Mouse (Mus musculus): ENCODE measurements around the gene Dgkq.

Dgkq gene

DNA sequence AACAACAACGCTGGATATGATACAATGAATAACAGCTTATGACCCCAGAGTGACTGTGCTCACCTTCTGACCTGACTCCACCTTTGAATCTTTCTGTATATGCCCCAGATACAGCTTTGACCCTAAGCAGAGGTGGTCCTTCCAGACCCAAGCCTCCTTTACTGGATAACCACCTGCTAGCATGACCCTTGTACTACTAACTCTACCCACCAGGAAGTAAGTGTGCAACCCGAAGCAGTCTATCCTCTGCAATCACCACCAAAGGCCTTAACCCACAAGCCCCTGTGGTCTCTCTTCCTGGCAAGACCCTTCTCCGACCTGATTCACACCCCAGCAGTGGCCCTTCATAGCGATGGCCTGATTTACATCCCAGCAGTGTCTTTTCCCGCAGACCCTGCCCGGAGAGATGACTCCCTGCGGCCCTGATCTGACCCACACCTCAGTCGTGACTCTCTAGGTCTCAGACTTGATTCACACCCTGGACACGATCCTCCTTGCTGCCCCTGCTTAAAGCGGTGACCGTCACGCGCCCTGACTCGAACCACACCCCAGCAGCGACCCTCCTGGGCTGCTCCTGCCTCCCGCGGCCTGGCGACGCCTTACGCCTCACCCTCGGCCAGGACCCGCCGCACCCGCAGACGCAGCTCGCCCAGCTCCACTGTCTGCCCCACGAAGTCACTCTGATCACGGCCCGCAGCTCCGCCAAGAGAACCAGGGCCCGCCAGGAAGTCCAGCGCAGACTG is 40.4 kb downstream of the Dgkq start:
- no peak for TF ChIP-seq POU5F1 (IDR thresholded peaks at IDR 0.05; ENCODE audit: borderline replicate concordance, low read length)
- no peak for TF ChIP-seq NANOG (IDR thresholded peaks at IDR 0.05; ENCODE audit: borderline replicate concordance, low read length)
- TF ChIP-seq CTCF (conservative IDR thresholded peaks at IDR 0.05; ENCODE audit: low read length): no peak
- Histone ChIP-seq H3K9me3 (ENCODE audit: low read length) (no peaks in the 10 kb centered on the region), H3K27me3 (ENCODE audit: insufficient read depth, low read length) (no peaks in the 10 kb centered on the region), H3K4me1 (replicated peaks; ENCODE audit: low read depth, low read length) (peaks cover 25% of the 10 kb centered on the region), H3K4me3 (replicated peaks; ENCODE audit: low read length) (peak overlapping the region; percentile 92), H3K36me3 (ENCODE audit: insufficient read depth, low read length) (peaks cover 7% of the 10 kb centered on the region)

DNA sequence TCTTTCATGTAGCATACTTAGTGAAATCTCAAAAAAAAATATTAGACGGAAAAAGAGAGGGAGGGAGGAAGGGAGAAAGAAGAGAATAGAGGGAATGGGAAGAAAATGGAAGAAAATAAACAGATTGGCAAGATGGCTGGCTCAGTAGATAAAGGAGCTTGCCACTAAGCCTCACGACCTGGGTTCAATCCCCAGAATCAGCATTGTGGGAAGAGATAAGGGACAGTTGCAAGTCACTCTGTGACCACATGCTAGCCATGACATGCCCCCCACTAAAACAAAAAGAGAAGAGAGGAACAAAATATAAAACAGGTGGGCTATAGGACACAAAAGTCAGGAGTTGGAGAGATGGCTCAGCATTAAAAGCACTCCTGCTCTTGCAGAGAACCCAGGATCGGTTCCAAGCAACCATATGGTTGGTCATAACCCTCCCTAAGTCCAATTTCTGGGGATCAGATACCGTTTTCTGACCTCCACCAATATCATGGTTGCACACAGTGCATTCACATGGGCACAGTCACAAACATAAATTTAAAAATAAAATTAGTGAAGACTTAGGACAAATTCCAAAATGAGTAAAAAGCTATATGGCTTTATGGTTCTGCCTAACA is 43.3 kb downstream of the Dgkq start:
- Histone ChIP-seq H3K9me3 (ENCODE audit: low read length) (no peaks in the 10 kb centered on the region), H3K27me3 (ENCODE audit: insufficient read depth, low read length) (no peaks in the 10 kb centered on the region), H3K4me3 (replicated peaks; ENCODE audit: low read length) (no peak overlapping the region), H3K4me1 (replicated peaks; ENCODE audit: low read depth, low read length) (peaks cover 25% of the 10 kb centered on the region), H3K36me3 (ENCODE audit: insufficient read depth, low read length) (peaks cover 35% of the 10 kb centered on the region)
- TF ChIP-seq CTCF (conservative IDR thresholded peaks at IDR 0.05; ENCODE audit: low read length): no peak
- no peak for TF ChIP-seq POU5F1 (IDR thresholded peaks at IDR 0.05; ENCODE audit: borderline replicate concordance, low read length)
- TF ChIP-seq NANOG (IDR thresholded peaks at IDR 0.05; ENCODE audit: borderline replicate concordance, low read length): no peak

DNA sequence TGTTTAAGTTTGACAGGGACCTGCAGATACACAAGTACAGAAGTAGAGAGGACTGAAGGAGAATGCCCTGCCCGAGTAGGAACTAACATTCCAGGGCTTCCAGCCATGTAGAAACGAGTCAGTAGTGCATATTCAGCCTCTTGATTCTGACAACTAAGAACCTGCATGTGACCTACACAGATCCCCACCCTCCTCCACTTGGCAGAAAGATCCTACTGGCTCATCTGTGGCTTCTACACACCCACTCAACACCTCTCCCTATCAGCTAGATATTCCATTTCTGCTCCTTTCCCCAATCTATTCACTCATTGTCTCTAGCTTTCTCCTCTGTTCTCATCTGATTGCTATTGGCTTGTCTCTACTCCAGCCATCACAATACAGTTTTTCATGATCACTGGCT is 47.6 kb downstream of the Dgkq start:
- Histone ChIP-seq H3K36me3 (ENCODE audit: insufficient read depth, low read length) (peaks cover 63% of the 10 kb centered on the region), H3K4me3 (replicated peaks; ENCODE audit: low read length) (no peak overlapping the region), H3K9me3 (ENCODE audit: low read length) (no peaks in the 10 kb centered on the region), H3K27me3 (ENCODE audit: insufficient read depth, low read length) (no peaks in the 10 kb centered on the region), H3K4me1 (replicated peaks; ENCODE audit: low read depth, low read length) (no peaks in the 10 kb centered on the region)
- TF ChIP-seq NANOG (IDR thresholded peaks at IDR 0.05; ENCODE audit: borderline replicate concordance, low read length) (no peak), POU5F1 (IDR thresholded peaks at IDR 0.05; ENCODE audit: borderline replicate concordance, low read length) (no peak), CTCF (conservative IDR thresholded peaks at IDR 0.05; ENCODE audit: low read length) (no peak)

DNA sequence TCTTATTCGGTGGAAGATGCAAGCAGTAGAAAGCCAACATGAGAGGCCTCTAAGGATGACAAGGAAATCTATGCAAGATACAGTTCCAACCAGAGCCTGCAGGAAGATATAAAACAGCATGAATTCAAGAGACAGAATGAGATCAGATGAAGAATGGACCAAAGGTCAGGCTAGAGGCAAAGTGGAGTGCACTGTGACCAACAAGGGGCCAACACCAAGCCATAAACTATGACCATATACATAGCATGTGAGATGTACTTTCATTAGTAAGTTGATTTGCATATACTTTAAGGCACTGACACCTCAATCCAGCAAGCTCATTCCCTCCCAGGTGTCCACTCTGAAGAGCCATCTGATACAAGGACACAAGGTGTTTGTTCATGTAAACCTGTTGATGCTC is 59.0 kb downstream of the Dgkq start:
- Histone ChIP-seq H3K36me3 (ENCODE audit: insufficient read depth, low read length) (peaks cover 96% of the 10 kb centered on the region), H3K4me3 (replicated peaks; ENCODE audit: low read length) (no peak overlapping the region), H3K27me3 (ENCODE audit: insufficient read depth, low read length) (no peaks in the 10 kb centered on the region), H3K4me1 (replicated peaks; ENCODE audit: low read depth, low read length) (no peaks in the 10 kb centered on the region), H3K9me3 (ENCODE audit: low read length) (no peaks in the 10 kb centered on the region)
- TF ChIP-seq POU5F1 (IDR thresholded peaks at IDR 0.05; ENCODE audit: borderline replicate concordance, low read length) (no peak), CTCF (conservative IDR thresholded peaks at IDR 0.05; ENCODE audit: low read length) (no peak), NANOG (IDR thresholded peaks at IDR 0.05; ENCODE audit: borderline replicate concordance, low read length) (no peak)

DNA sequence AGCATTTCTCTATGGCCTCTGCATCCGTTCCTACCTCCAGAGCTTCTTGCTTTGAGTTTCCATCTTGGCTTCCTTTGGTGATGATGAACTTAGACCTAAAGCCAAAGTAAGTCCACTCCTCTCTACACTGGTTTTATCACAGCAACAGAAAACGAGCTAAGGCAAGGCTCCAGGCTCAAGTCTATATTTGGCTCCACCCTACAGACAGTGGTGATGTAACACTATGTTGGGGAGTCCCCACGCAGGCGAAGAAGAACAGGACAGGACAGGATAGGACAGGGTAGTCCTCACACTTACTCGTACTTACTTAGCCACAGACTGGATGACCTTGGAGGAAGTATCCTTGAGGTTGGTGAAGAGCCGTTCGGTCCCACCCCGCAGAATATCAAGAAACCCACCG is 66.9 kb downstream of the Dgkq start:
- Histone ChIP-seq H3K9me3 (ENCODE audit: low read length) (no peaks in the 10 kb centered on the region), H3K4me1 (replicated peaks; ENCODE audit: low read depth, low read length) (no peaks in the 10 kb centered on the region), H3K36me3 (ENCODE audit: insufficient read depth, low read length) (peaks cover 99% of the 10 kb centered on the region), H3K4me3 (replicated peaks; ENCODE audit: low read length) (no peak overlapping the region), H3K27me3 (ENCODE audit: insufficient read depth, low read length) (no peaks in the 10 kb centered on the region)
- no peak for TF ChIP-seq NANOG (IDR thresholded peaks at IDR 0.05; ENCODE audit: borderline replicate concordance, low read length)
- no peak for TF ChIP-seq CTCF (conservative IDR thresholded peaks at IDR 0.05; ENCODE audit: low read length)
- no peak for TF ChIP-seq POU5F1 (IDR thresholded peaks at IDR 0.05; ENCODE audit: borderline replicate concordance, low read length)

DNA sequence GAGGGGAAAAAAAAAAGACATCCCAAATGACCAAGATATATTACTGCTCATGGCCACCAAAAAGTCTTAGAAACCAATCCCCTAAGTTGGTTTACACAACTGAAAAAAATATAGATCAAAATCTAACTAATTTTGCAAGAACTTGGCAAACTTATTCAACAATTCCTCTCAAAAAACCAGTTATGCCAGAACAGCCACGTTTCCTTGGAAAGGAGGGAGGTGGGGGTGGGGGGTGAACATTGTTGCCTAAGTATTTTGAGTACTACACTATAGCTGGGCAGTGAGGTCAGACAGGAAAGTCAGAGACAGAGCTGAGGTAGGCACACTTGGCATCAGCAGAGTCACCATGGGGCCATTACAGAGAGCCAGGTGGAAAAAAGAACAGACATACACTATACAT is 69.5 kb downstream of the Dgkq start:
- H3K27me3 ChIP-seq (ENCODE audit: insufficient read depth, low read length): no peaks in the 10 kb centered on the region
- H3K4me1 ChIP-seq (replicated peaks; ENCODE audit: low read depth, low read length): no peaks in the 10 kb centered on the region
- no peak overlapping the region for H3K4me3 ChIP-seq (replicated peaks; ENCODE audit: low read length)
- no peak for TF ChIP-seq NANOG (IDR thresholded peaks at IDR 0.05; ENCODE audit: borderline replicate concordance, low read length)
- no peak for TF ChIP-seq POU5F1 (IDR thresholded peaks at IDR 0.05; ENCODE audit: borderline replicate concordance, low read length)
- no peak for TF ChIP-seq CTCF (conservative IDR thresholded peaks at IDR 0.05; ENCODE audit: low read length)
- H3K9me3 ChIP-seq (ENCODE audit: low read length): no peaks in the 10 kb centered on the region
- peaks cover 99% of the 10 kb centered on the region for H3K36me3 ChIP-seq (ENCODE audit: insufficient read depth, low read length)

Data from E14TG2a.4 (cell line).